14 mouse cellular contexts compared by ENCODE assay signal in the genomic region with DNA sequence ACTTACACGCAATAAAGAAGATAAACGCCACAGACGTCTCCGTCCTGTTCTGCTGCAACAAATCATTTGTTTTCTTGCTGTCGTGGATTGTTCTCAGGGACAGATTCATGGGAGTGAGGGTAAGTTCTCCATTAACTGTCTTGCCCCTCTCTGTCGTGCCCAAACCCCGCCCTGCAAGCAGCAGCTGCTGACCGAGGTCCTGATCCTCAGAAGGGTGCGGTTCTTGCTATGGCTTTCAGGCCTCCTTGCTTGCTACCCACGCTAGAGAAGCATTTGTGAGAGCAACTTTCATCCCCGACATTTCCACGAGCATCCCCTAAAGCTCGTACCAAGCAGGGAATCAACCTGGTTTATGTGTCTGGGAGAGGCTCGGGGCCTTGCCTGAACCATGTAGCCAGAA. TPM values are rescaled to one million over a fixed set of nuclear protein-coding genes. Genes with fewer than 3 reads are reported as not detected.
DNase-seq lines count a peak whose midpoint lies in the region; ATAC-seq and TF ChIP-seq lines count a peak whose summit lies in the region.
"Had no signal": no experiment of that assay in that cellular context is flagged by ENCODE, and none has a peak within 500 bp of the region (broad histone marks: within the 10 kb centered on the region; RNA-seq: fewer than 3 reads in every experiment).

No protein-coding gene starts in this region.

- H3K9ac ChIP-seq in lung, embryonic 14.5 days = no peak overlapping the region
- H3K9ac ChIP-seq in limb, embryonic 14.5 days (ENCODE audit: low read depth, low read length, severe bottlenecking) = no peak overlapping the region
- H3K9ac ChIP-seq: embryonic facial prominence, embryonic 15.5 days; kidney, embryonic 15.5 days; limb, embryonic 13.5 days had no signal

- no peaks in the 10 kb centered on the region for H3K9me3 ChIP-seq in lung, embryonic 14.5 days (ENCODE audit: low read depth, low read length)
- no peaks in the 10 kb centered on the region for H3K9me3 ChIP-seq in limb, embryonic 14.5 days (ENCODE audit: control insufficient read depth, low read length)
- H3K9me3 ChIP-seq: embryonic facial prominence, embryonic 15.5 days; kidney, embryonic 15.5 days; limb, embryonic 13.5 days had no signal

- 36% methylated on average over 14 of the region's 14 CpGs for WGBS in lung, embryonic 14.5 days
- 37% methylated on average over 14 of the region's 14 CpGs for WGBS in limb, embryonic 14.5 days

- H3K4me1 ChIP-seq in lung, embryonic 14.5 days (ENCODE audit: insufficient read depth) = no peaks in the 10 kb centered on the region
- no peaks in the 10 kb centered on the region for H3K4me1 ChIP-seq in limb, embryonic 14.5 days (ENCODE audit: control insufficient read depth, insufficient read depth, low read length)
- H3K4me1 ChIP-seq: embryonic facial prominence, embryonic 15.5 days; kidney, embryonic 15.5 days; limb, embryonic 13.5 days had no signal

- no peak overlapping the region for H3K4me2 ChIP-seq in lung, embryonic 14.5 days
- H3K4me2 ChIP-seq in limb, embryonic 14.5 days (replicated peaks; ENCODE audit: low read depth, low read length, severe bottlenecking) = no peak overlapping the region
- H3K4me2 ChIP-seq: embryonic facial prominence, embryonic 15.5 days; kidney, embryonic 15.5 days; limb, embryonic 13.5 days had no signal

- no peaks in the 10 kb centered on the region for H3K36me3 ChIP-seq in lung, embryonic 14.5 days (ENCODE audit: insufficient read depth)
- no peaks in the 10 kb centered on the region for H3K36me3 ChIP-seq in limb, embryonic 14.5 days (ENCODE audit: control insufficient read depth, insufficient read depth, low read length)
- H3K36me3 ChIP-seq: embryonic facial prominence, embryonic 15.5 days; G1E; kidney, embryonic 15.5 days; limb, embryonic 13.5 days had no signal

- no peak overlapping the region for H3K4me3 ChIP-seq in lung, embryonic 14.5 days (ENCODE audit: low read depth, low read length)
- H3K4me3 ChIP-seq in limb, embryonic 14.5 days (replicated peaks; ENCODE audit: low read length) = no peak overlapping the region
- H3K4me3 ChIP-seq: embryonic facial prominence, embryonic 15.5 days; kidney, embryonic 15.5 days; limb, embryonic 13.5 days had no signal

- no peak overlapping the region for H3K27ac ChIP-seq in lung, embryonic 14.5 days (ENCODE audit: low read depth)
- no peak overlapping the region for H3K27ac ChIP-seq in limb, embryonic 14.5 days (replicated peaks; ENCODE audit: low read depth, low read length)
- H3K27ac ChIP-seq: embryonic facial prominence, embryonic 15.5 days; kidney, embryonic 15.5 days; limb, embryonic 13.5 days had no signal

- no peak for TF ChIP-seq POLR2A in limb, embryonic 14.5 days (IDR thresholded peaks at IDR 0.05; ENCODE audit: borderline replicate concordance, extremely low read depth, insufficient read depth, insufficient read length)

- no peak for ATAC-seq in lung, embryonic 14.5 days (ENCODE audit: insufficient read depth)
- ATAC-seq in common myeloid progenitor, adult 5-6 weeks (replicated peaks; ENCODE audit: low read depth, poor library complexity, severe bottlenecking) = 0 out of 2 replicates have a peak, but pooled peaks have one; percentile 35
- ATAC-seq in limb, embryonic 14.5 days (ENCODE audit: low FRiP score, low read depth) = no peak

- peak; percentile 12 for DNase-seq in adrenal gland, postnatal 25 days
- no peak for DNase-seq in adrenal gland, adult 8-10 months
- DNase-seq in lung, embryonic 14.5 days = peak; percentile 54
- DNase-seq in lung, postnatal 25 days (ENCODE audit: low spot score) = no peak
- peak; percentile 25 for DNase-seq in limb, embryonic 14.5 days (ENCODE audit: low spot score)
- DNase-seq in left cerebral cortex, postnatal 14 days (ENCODE audit: low spot score in 2 of 2) = no peak
- no peak for DNase-seq in urinary bladder, postnatal 4 days (ENCODE audit: low spot score in 2 of 2)
- DNase-seq: heart, postnatal 36 days; spleen, adult 18-20 months had no signal

- TF ChIP-seq CTCF in lung, embryonic 14.5 days (IDR thresholded peaks at IDR 0.05; ENCODE audit: low read depth) = no peak

- intact Hi-C loops in left cerebral cortex, postnatal 14 days (cut with DNase I) = loop anchor here (5.0 kb wide), 1 partner anchor 115 kb away; no protein-coding TSS in a partner anchor

- H3K27me3 ChIP-seq in lung, embryonic 14.5 days (ENCODE audit: insufficient read depth, low read length) = no peaks in the 10 kb centered on the region
- no peaks in the 10 kb centered on the region for H3K27me3 ChIP-seq in limb, embryonic 14.5 days (ENCODE audit: control insufficient read depth, insufficient read depth, low read length)
- H3K27me3 ChIP-seq: embryonic facial prominence, embryonic 15.5 days; kidney, embryonic 15.5 days had no signal

RNA-seq across cellular contexts. Expression of gene Coa6, which starts 40.1 kb away (rescaled TPM):
- 31.9 and 36.4 TPM in 2 replicates for total RNA-seq in adrenal gland, postnatal 25 days (2021)
- 10 to 100 TPM; 21.1 to 35.0 (median 23.5) TPM for total RNA-seq in adrenal gland, adult 8-10 months (2022)
- polyA plus RNA-seq in lung, embryonic 14.5 days (2014; fragmentation: Nextera tagmentation; extraction: Ambion mirVana) = 47.7 and 51.4 TPM in 2 replicates
- 25.9 and 52.0 TPM in 2 replicates for total RNA-seq in common myeloid progenitor, adult 5-6 weeks (2017)
- 38.9 and 46.5 TPM in 2 replicates for polyA plus RNA-seq in limb, embryonic 14.5 days (2012; rRNA removed)
- polyA plus RNA-seq in limb, embryonic 14.5 days (2014; fragmentation: Nextera tagmentation; extraction: Ambion mirVana) = 48.5 and 51.1 TPM in 2 replicates
- total RNA-seq in left cerebral cortex, postnatal 14 days (2021) = 10 to 100 TPM; 27.4 to 30.5 TPM

Comparison
In these comparisons a context has a peak if more than half of its experiments do, and no peak if none do; other contexts are left out.
1. DNase-seq: peak in adrenal gland, postnatal 25 days (single experiment), lung, embryonic 14.5 days (single experiment) and limb, embryonic 14.5 days (single experiment); none in adrenal gland, adult 8-10 months (single experiment), lung, postnatal 25 days (single experiment), left cerebral cortex, postnatal 14 days (0 of 2) and urinary bladder, postnatal 4 days (0 of 2).